Mouse (Mus musculus): Measurements from ENCODE around the gene Mras.
A peak's percentile ranks its signal among the peaks of the same experiment; 100 is the strongest.

Mras gene

GRCm38 (mm10) chr9:99411093-99411492, 26.1 kb downstream of the Mras start:
- no peak for DNase-seq

- DNase-seq, result no peak
Measured at GRCm38 (mm10) chr9:99409280-99409679, 27.9 kb downstream of the Mras start.

- no peak for DNase-seq
Measured at GRCm38 (mm10) chr9:99401288-99401974, 35.8 kb downstream of the Mras start.

GRCm38 (mm10) chr9:99400781-99401180, 36.4 kb downstream of the Mras start:
- DNase-seq, result no peak

GRCm38 (mm10) chr9:99397056-99397815, 39.9 kb downstream of the Mras start:
- DNase-seq, result no peak

- DNase-seq, result no peak
Measured at GRCm38 (mm10) chr9:99394366-99394765, 42.8 kb downstream of the Mras start.

GRCm38 (mm10) chr9:99393146-99393545, 44.0 kb downstream of the Mras start:
- no peak for DNase-seq

GRCm38 (mm10) chr9:99391557-99391956, 45.6 kb downstream of the Mras start:
- DNase-seq, result no peak

- no peak for DNase-seq
Measured at GRCm38 (mm10) chr9:99390716-99391115, 46.5 kb downstream of the Mras start.

GRCm38 (mm10) chr9:99390201-99390600, 47.0 kb downstream of the Mras start:
- DNase-seq, result peak; percentile 39

GRCm38 (mm10) chr9:99389506-99389905, 47.7 kb downstream of the Mras start:
- no peak for DNase-seq

- no peak for DNase-seq
Measured at GRCm38 (mm10) chr9:99388856-99389255, 48.3 kb downstream of the Mras start.

GRCm38 (mm10) chr9:99388078-99388477, 49.1 kb downstream of the Mras start:
- no peak for DNase-seq

GRCm38 (mm10) chr9:99382556-99382955, 54.6 kb downstream of the Mras start:
- DNase-seq, result no peak

- DNase-seq, result no peak
Measured at GRCm38 (mm10) chr9:99379194-99379593, 58.0 kb downstream of the Mras start.

GRCm38 (mm10) chr9:99376591-99377418, 60.4 kb downstream of the Mras start:
- DNase-seq, result peak; percentile 66

- DNase-seq, result no peak
Measured at GRCm38 (mm10) chr9:99368431-99368830, 68.8 kb downstream of the Mras start.

- DNase-seq, result no peak
Measured at GRCm38 (mm10) chr9:99365906-99366305, 71.3 kb downstream of the Mras start.

GRCm38 (mm10) chr9:99363076-99363475, 74.1 kb downstream of the Mras start:
- no peak for DNase-seq

- no peak for DNase-seq
Measured at GRCm38 (mm10) chr9:99361946-99362345, 75.2 kb downstream of the Mras start.

GRCm38 (mm10) chr9:99359012-99359411, 78.2 kb downstream of the Mras start:
- DNase-seq, result no peak

GRCm38 (mm10) chr9:99357921-99358692, 79.1 kb downstream of the Mras start, which contains the start of gene Esyt3:
Gene Esyt3, minus strand, starts transcription at chr9:99358557.
- peak; percentile 70 for DNase-seq

GRCm38 (mm10) chr9:99357561-99357920, 79.6 kb downstream of the Mras start:
- DNase-seq, result no peak
